Mouse (Mus musculus) erythroblast, embryonic 14.5 days (primary cell): Measurements from ENCODE around the gene Cdk5rap3.
A peak's percentile ranks its signal among the peaks of the same experiment; 100 is the strongest.

Source experiments
- GATA1 ChIP-seq: IDR thresholded peaks from 2 replicates; pipeline ENCODE4 v1.6.1; 2012; ENCODE audit warnings: low read length, inconsistent platforms, mixed read lengths
- TAL1 ChIP-seq: IDR thresholded peaks from 3 replicates; pipeline ENCODE4 v1.6.1; 2012; ENCODE audit warnings: low read length, inconsistent platforms, mixed read lengths

DNA sequence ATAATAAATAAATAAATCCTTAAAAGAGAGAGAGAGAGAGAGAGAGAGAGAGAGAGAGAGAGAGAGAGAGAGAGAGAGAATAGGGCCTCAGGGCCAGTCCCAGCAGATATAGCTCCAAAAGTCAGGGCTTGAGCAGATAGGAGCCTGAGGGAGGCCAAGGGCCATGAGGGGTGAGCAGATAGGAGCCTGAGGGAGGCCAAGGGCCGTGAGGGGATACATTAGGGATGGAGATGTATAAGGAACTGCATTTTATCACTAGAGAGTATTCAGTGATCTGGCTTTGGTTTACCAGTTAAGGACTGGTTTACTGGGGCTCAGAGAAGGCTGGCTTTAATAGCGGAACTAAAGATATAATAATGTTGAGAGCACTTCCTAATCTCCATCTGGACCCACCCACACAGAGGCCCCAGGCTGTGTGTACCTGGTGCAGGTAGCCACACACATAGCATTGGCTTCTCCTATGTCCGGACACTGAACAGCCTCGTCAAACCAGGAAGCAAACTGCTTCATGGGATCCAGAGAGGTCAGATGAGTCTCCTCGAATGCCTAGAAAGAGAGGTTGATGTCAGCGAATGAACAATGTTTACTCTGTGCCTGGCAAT, 25.8 kb upstream of the Cdk5rap3 start:
- TF ChIP-seq TAL1, result peak; percentile 71
- peak; percentile 64 for TF ChIP-seq GATA1
